Mouse (Mus musculus) midbrain, postnatal 0 days (tissue): ENCODE measurements at regions not wholly inside any gene's neighbourhood (a gene's known extent, or its start where the extent isn't known, plus 50 kb on each side); places are given as distances from the start of the nearest gene placed in this dataset.

Experiments
- ATAC-seq: fragments of 200-750 bp; cut with Nextera tagmentation; 2 replicates; pipeline ENCODE4 v1.8.0; 2017; ENCODE audit warnings: moderate number of reproducible peaks, mild to moderate bottlenecking, moderate TSS enrichment, moderate library complexity; ENCODE audit not compliant: low FRiP score
- DNase-seq: peaks from one replicate; pipeline ENCODE4 v3.0.0-alpha.2; 2015; ENCODE audit warnings: low spot score
- H3K27ac ChIP-seq: fragments of 300-500 bp; sonication (generic); 2 replicates; pipeline ENCODE4 v1.5.1; 2014; ENCODE audit warnings: low read depth, mild to moderate bottlenecking, low read length, mixed read lengths
- H3K27me3 ChIP-seq: fragments of 300-500 bp; sonication (generic); 2 replicates; pipeline ENCODE4 v1.6.1; 2014; ENCODE audit warnings: low read length, control low read depth, mixed read lengths; ENCODE audit not compliant: insufficient read depth
- H3K36me3 ChIP-seq: fragments of 300-500 bp; sonication (generic); 2 replicates; pipeline ENCODE4 v1.6.1; 2014; ENCODE audit warnings: low read length, control low read depth, mixed read lengths; ENCODE audit not compliant: insufficient read depth
- H3K4me1 ChIP-seq: fragments of 300-500 bp; sonication (generic); 2 replicates; pipeline ENCODE4 v1.6.1; 2014; ENCODE audit warnings: mild to moderate bottlenecking, control low read depth, antibody characterized with exemption, low read length, mixed read lengths; ENCODE audit not compliant: insufficient read depth
- H3K4me2 ChIP-seq: fragments of 300-500 bp; sonication (generic); 2 replicates; pipeline ENCODE4 v1.6.1; 2014; ENCODE audit warnings: low read depth, mild to moderate bottlenecking, low read length, mixed read lengths; ENCODE audit not compliant: poor library complexity, severe bottlenecking
- H3K4me3 ChIP-seq: fragments of 300-500 bp; sonication (generic); 2 replicates; pipeline ENCODE4 v1.5.1; 2014; ENCODE audit warnings: low read depth, mild to moderate bottlenecking, low read length, moderate library complexity
- H3K9ac ChIP-seq: fragments of 300-500 bp; sonication (generic); replicated peaks from 2 replicates; pipeline ENCODE4 v1.6.1; 2014; ENCODE audit warnings: mild to moderate bottlenecking, low read length, moderate library complexity, mixed read lengths; ENCODE audit not compliant: poor library complexity, severe bottlenecking
- H3K9me3 ChIP-seq: fragments of 300-500 bp; sonication (generic); 2 replicates; pipeline ENCODE4 v1.6.1; 2016; ENCODE audit warnings: low read length, control low read depth
- CTCF ChIP-seq: IDR thresholded peaks from 2 replicates; pipeline ENCODE4 v1.5.1; 2016; ENCODE audit warnings: antibody characterized with exemption, mild to moderate bottlenecking
- WGBS: fragments of 180-500 bp; shearing (Covaris S2); extraction: QIAGEN DNeasy Blood & Tissue Kit; methylation state at CpG from one replicate; pipeline ENCODE4 v1.1.7; 2014; 5-methylcytosine and 5-hydroxymethylcytosine counted together

- no peak for TF ChIP-seq CTCF
- no peak overlapping the region for H3K9ac ChIP-seq
- no peaks in the 10 kb centered on the region for H3K27me3 ChIP-seq
- no peak overlapping the region for H3K27ac ChIP-seq
- WGBS, result 46% methylated on average over 9 of the region's 9 CpGs
- no peak overlapping the region for H3K4me2 ChIP-seq
- H3K4me3 ChIP-seq, result no peak overlapping the region
- no peaks in the 10 kb centered on the region for H3K4me1 ChIP-seq
- H3K9me3 ChIP-seq, result no peaks in the 10 kb centered on the region
- ATAC-seq (no peak), DNase-seq (peak; percentile 11)
- H3K36me3 ChIP-seq, result no peaks in the 10 kb centered on the region
These were observed 66.0 kb downstream of the Gm10260 start for GRCm38 (mm10) chr13:97694356-97694990.

DNA sequence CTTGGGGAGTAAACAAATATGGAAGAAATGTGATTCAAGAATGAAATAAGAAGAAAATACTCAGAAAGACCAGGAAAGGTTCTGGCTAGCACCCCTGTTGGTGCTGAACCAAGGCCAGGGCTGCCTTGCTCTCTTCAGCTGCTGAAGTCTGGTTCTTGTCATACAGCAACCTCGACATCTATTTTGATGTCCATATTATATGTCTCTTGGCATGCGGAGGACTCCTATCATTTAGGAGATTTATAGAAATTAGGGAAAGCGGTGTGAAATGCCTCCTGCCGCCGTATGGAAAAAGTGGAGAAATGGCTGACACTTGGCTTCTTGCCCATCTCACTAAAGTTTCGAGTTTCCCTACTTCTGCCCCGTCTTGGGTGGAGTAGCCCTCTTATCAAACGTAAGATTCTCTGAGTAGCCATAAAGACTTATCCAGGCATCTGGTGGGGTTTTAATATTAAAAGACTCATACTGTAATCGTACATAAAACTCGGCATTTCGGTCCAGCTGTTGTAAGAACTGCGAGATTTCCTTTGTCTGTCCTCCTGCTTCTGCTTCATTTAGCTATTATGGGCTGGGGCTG, 72.0 kb downstream of the Gm10260 start:
- 92% methylated on average over 12 of the region's 12 CpGs for WGBS
- TF ChIP-seq CTCF, result no peak
- Histone ChIP-seq H3K9me3 (no peaks in the 10 kb centered on the region), H3K27me3 (no peaks in the 10 kb centered on the region), H3K27ac (no peak overlapping the region), H3K36me3 (no peaks in the 10 kb centered on the region), H3K4me2 (no peak overlapping the region), H3K4me3 (no peak overlapping the region), H3K9ac (no peak overlapping the region), H3K4me1 (no peaks in the 10 kb centered on the region)
- ATAC-seq (no peak), DNase-seq (no peak)

DNA sequence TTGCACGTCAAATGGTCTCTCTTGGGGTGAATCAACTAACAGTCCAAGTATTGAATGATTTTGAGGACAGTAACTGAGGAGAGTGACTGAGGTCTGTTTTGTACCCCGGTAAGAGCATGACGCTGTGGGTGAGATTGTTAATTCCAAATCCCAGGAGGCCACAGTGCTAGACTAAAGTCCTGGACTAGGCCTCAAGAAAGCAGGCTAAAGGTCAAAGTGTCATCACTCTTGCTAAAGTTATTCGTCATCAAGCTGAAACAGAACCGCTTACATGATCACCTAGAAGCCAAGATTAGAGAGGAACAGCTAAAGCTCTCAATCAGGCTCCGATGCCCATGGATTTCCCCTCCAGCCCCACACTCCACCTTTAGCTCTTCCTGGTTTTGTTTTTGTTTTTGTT, 76.6 kb downstream of the Gm10260 start:
- no peak overlapping the region for H3K4me3 ChIP-seq
- no peaks in the 10 kb centered on the region for H3K4me1 ChIP-seq
- H3K27ac ChIP-seq, result no peak overlapping the region
- DNase-seq (no peak), ATAC-seq (no peak)
- no peak for TF ChIP-seq CTCF
- H3K9me3 ChIP-seq, result no peaks in the 10 kb centered on the region
- H3K27me3 ChIP-seq, result no peaks in the 10 kb centered on the region
- 94% methylated on average over 6 of the region's 6 CpGs for WGBS
- H3K9ac ChIP-seq, result no peak overlapping the region
- H3K4me2 ChIP-seq, result no peak overlapping the region
- H3K36me3 ChIP-seq, result no peaks in the 10 kb centered on the region

DNA sequence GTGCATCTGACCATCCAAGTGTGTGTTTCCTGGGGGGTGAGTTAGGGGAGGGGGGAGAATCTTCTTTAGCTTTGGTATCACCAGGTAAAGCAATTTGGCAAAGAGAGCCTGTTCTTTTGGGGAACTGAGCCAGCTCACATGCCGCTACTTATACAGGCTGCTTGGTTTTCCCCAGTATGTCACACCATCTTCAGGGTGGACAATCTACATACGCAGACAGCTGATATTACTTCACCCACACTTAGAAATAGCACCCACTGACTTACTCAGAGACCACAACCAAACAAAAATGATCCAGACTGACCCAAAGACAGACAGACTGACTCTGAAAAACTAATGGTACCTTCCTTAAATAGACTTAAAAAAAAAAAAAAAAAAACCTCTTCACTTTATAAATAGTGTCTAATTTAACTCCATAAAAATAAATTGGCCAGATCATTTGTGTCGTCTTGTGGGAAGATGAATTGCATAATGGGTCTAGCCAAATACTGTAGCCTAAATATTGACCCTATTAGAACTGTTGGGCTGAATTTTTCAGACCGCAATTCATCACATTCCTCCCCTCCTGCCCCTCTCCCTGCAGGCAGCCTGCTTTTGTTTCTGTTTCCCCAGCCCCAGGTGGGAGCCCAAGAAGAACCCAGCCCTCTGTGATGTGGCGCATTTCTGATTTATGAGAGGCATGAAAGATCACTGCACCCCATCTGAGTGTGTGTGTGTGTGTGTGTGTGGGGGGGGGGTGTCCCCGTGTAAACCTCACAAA, 79.0 kb downstream of the Gm10260 start:
- Histone ChIP-seq H3K4me3 (no peak overlapping the region), H3K4me2 (no peak overlapping the region), H3K36me3 (no peaks in the 10 kb centered on the region), H3K4me1 (no peaks in the 10 kb centered on the region), H3K27me3 (no peaks in the 10 kb centered on the region), H3K9ac (no peak overlapping the region), H3K27ac (no peak overlapping the region), H3K9me3 (no peaks in the 10 kb centered on the region)
- DNase-seq (no peak), ATAC-seq (no peak)
- no peak for TF ChIP-seq CTCF
- 57% methylated on average over 6 of the region's 6 CpGs for WGBS

DNA sequence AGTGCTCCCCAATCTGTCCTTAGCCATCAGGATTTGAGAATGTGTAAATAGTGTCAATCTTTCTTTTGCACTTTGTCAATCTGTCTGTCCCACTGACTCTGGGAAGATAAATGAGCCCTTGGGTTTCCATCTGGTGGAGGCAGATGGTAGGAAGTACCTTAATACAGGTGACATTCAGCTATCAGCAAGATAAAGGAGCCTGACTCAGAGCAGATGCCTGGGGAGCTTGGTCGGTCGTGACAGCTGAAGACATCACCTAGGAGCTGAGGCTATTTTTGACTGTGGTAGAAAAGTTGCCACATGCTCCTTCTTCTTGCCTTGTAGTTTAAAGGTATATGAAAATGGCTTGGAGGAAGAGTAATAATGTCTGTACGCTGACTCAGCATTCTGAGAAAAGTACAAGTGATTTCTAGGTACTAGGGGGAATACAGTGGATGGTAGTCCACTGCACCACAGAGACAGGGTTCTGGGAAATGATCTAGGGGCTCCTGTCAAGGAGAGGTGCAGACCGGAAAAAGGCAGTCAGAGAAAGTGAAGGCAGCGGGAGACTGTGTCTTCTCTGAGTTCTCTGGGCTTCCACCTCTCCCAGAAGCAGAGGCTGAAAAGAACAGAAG, 80.0 kb downstream of the Gm10260 start:
- WGBS, result 77% methylated on average over 5 of the region's 5 CpGs
- no peaks in the 10 kb centered on the region for H3K27me3 ChIP-seq

DNA sequence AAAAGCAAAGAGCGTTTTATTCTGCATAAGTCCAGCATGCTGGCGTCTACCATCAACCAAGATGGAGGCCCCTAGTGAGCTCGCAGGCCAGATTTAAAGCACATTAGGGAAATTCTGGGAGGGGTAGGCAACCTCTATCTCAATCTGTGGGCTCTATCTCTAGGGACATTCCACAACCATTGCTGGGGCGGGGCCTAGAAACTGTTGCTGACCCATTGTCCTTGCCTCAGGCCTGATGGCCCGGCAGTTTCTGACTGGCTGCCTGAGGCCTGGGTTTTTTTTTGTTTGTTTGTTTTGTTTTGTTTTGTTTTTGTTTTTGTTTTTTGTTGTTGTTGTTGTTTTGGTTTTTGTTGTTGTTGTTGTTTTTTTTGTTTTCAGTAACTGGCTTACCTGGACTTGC, 81.4 kb downstream of the Gm10260 start:
- 95% methylated on average over 5 of the region's 5 CpGs for WGBS
- no peaks in the 10 kb centered on the region for H3K36me3 ChIP-seq
- H3K27me3 ChIP-seq, result no peaks in the 10 kb centered on the region

More for the DNA sequence above, 80.0 kb downstream of the Gm10260 start:
- Histone ChIP-seq H3K27ac (no peak overlapping the region), H3K36me3 (no peaks in the 10 kb centered on the region), H3K9ac (no peak overlapping the region), H3K9me3 (no peaks in the 10 kb centered on the region), H3K4me2 (no peak overlapping the region), H3K4me3 (no peak overlapping the region), H3K4me1 (no peaks in the 10 kb centered on the region)
- DNase-seq (no peak), ATAC-seq (no peak)
- TF ChIP-seq CTCF, result peak; percentile 10; the same call in 1 of the 2 replicates

More for the DNA sequence above, 81.4 kb downstream of the Gm10260 start:
- no peak overlapping the region for H3K9ac ChIP-seq
- no peak overlapping the region for H3K4me2 ChIP-seq
- DNase-seq, result no peak
- H3K27ac ChIP-seq, result no peak overlapping the region
- H3K4me1 ChIP-seq, result no peaks in the 10 kb centered on the region
- no peaks in the 10 kb centered on the region for H3K9me3 ChIP-seq
- no peak for ATAC-seq
- no peak overlapping the region for H3K4me3 ChIP-seq
- no peak for TF ChIP-seq CTCF
